Mouse (Mus musculus): Measurements from ENCODE around the gene Ttc25.

- TF ChIP-seq CTCF (IDR thresholded peaks at IDR 0.05; ENCODE audit: insufficient read depth, low read depth, low read length) (no peak), POLR2A (IDR thresholded peaks at IDR 0.05; ENCODE audit: insufficient read depth, low read depth, low read length) (no peak)
These were observed 34.9 kb upstream of the Ttc25 start for GRCm38 (mm10) chr11:100510556-100510955.

Measured in olfactory bulb, adult 2 months (tissue).